Mouse (Mus musculus) cerebellum, postnatal 10 days (tissue): ENCODE measurements around the gene B230217C12Rik.
"Not testable (repeated sequence)": the region's sequence is repeated elsewhere in the genome, so short reads cannot be mapped to it uniquely, and the experiment has no call there.

Experiments
- DNase-seq, 2 experiments: peaks; one replicate each; pipeline ENCODE4 v3.0.0; 2021; ENCODE audit warnings: mixed read lengths in 2 of 2

B230217C12Rik gene

GRCm38 (mm10) chr11:97872378-97872777, 31.8 kb downstream of the B230217C12Rik start:
- DNase-seq = not testable (repeated sequence)

GRCm38 (mm10) chr11:97874396-97874795, 33.8 kb downstream of the B230217C12Rik start:
- no peak for DNase-seq

- DNase-seq = no peak
These were observed 36.8 kb downstream of the B230217C12Rik start for GRCm38 (mm10) chr11:97877341-97877740.

- DNase-seq = no peak
These were observed 39.8 kb downstream of the B230217C12Rik start for GRCm38 (mm10) chr11:97880362-97880761.

- DNase-seq = peak; percentile 72 to 79
These were observed 43.0 kb downstream of the B230217C12Rik start for GRCm38 (mm10) chr11:97883542-97883917.

- peak; percentile 98 for DNase-seq
These were observed 43.5 kb downstream of the B230217C12Rik start, which contains the start of gene Fbxo47 for GRCm38 (mm10) chr11:97883918-97884600. Gene Fbxo47, minus strand, starts transcription at chr11:97884154.

- peak in 1 of 2 experiments; percentile 6 for DNase-seq
These were observed 44.1 kb downstream of the B230217C12Rik start for GRCm38 (mm10) chr11:97884601-97885185.

GRCm38 (mm10) chr11:97885296-97885915, 44.8 kb downstream of the B230217C12Rik start:
- DNase-seq = no peak

- no peak for DNase-seq
These were observed 51.2 kb downstream of the B230217C12Rik start for GRCm38 (mm10) chr11:97891821-97892220.
